Mouse (Mus musculus) G1E (cell line): Measurements from ENCODE around the gene Pde6d.

Experiments
- CTCF ChIP-seq: IDR thresholded peaks from 2 replicates; pipeline ENCODE4 v1.5.1; 2012; ENCODE audit warnings: low read depth, low read length, inconsistent platforms, mixed read lengths
- GATA1 ChIP-seq: IDR thresholded peaks from 2 replicates; pipeline ENCODE4 v1.6.1; 2012; ENCODE audit warnings: borderline replicate concordance, low read length, inconsistent platforms, mixed read lengths
- POLR2AphosphoS5 ChIP-seq: IDR thresholded peaks from 2 replicates; pipeline ENCODE4 v1.6.1; 2012; ENCODE audit warnings: low read depth, low read length, inconsistent platforms; ENCODE audit not compliant: insufficient replicate concordance
- TAL1 ChIP-seq: conservative IDR thresholded peaks from 2 replicates; pipeline ENCODE4 v1.6.1; 2012; ENCODE audit warnings: low read depth, low read length, inconsistent platforms, mixed read lengths

- TF ChIP-seq CTCF: no peak
- no peak for TF ChIP-seq GATA1
- TF ChIP-seq POLR2AphosphoS5: no peak
- TF ChIP-seq TAL1: no peak
Observed at GRCm38 (mm10) chr1:86595315-86595714, 12.9 kb upstream of the Pde6d start.
